Mouse (Mus musculus): ENCODE results near the gene Sh3bp4. TPM values are rescaled to one million over a fixed set of nuclear protein-coding genes. Genes with fewer than 3 reads are reported as not detected.

Sh3bp4 gene
- 0.80 TPM for polyA plus RNA-seq (2017; shearing (Covaris generic))

GRCm38 (mm10) chr1:89070103-89070700, at the start of gene Sh3bp4:
Sh3bp4 (plus strand) TSS chr1:89070415.

Measured in effector memory CD4-positive, alpha-beta T cell, adult 7 months (primary cell).